Mouse (Mus musculus): Measurements from ENCODE around the gene Ankrd60. TPM values are rescaled to one million over a fixed set of nuclear protein-coding genes. Genes with fewer than 3 reads are reported as not detected.

Ankrd60 gene
- not detected in 2 replicates for polyA plus RNA-seq (2012; rRNA removed)

DNA sequence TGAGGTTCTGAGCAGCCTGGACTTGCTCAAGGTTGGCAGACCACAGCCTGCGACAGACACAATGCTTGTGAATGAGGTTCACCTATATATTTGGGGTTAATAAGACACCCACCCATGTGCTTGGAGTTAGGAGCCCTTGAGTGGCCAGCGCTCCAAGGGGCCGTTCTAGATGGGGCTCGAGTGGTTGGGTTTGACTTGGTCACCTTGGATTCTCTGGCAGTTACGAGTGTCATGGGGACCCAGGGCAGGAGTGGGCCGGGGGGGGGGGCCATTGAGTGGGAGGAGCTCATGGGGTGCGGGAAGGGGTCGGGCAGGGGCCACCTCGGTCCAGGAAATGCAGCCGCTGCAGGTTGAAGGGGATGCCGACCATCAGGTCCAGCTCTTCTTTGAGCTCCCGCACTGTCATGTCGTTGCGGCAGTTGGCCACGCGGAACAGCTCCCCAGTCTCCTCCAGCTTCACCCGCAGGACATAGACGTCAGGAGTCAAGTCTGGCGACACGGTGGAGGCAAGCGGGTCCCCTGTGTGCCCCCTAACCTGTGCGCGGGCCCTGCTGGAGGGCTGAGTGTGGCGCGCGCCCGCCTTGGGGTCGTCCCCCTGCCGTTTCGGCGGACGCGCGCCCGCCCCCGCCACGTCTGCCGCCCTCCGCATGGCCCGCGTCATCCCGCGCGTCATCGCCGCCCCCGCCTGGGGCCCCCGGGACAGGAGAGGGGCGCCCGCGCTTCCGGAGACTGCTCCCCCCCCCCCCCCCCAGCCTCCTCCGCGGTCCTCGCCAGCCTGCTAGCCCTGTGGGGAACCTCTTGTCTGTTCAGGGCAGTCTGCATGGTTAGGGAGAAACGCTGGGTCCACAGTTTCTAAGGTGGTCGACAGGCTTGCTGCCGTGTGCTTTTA is at the start of gene Ankrd60:
Gene Ankrd60, minus strand, starts transcription at position 697 of the 889 bp plus-strand sequence.

DNA sequence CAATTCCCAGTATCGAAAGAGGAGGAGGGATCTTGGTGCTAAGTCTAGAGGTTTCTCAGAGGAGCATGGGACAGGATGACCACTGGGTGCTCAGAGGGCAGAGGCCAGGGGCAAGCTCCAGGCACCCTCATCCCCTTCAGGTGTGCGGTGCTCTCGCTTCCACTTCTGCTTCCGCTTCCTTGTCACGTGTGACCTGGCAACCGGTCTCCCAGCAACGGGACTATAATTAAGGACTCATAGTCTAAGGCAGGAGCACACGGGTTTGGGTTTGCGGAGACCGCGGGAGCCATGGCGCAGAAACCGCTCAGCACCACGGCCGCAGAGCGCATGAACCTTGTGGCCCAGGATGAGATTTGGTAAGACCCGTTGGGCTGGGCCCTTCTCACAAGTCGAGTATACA is 55.8 kb downstream of the Ankrd60 start, which contains the start of gene 1700021F07Rik:
Gene 1700021F07Rik, plus strand, starts transcription at position 211 of the 400 bp plus-strand sequence.

Other genes with a start within 250 kb of the Ankrd60 start
- gene 1700021F07Rik, start 55.8 kb downstream of the Ankrd60 start, polyA plus RNA-seq (2012; rRNA removed): not detected in 2 replicates
- gene Rab22a, start 81.4 kb upstream of the Ankrd60 start, polyA plus RNA-seq (2012; rRNA removed): 19.8 and 22.7 TPM in 2 replicates
- 0.08 TPM in 1 of 2 replicates, not detected in the other for gene 1700010B08Rik, start 141.1 kb upstream of the Ankrd60 start, polyA plus RNA-seq (2012; rRNA removed)
- 48.8 and 52.7 TPM in 2 replicates for gene Vapb, start 159.1 kb upstream of the Ankrd60 start, polyA plus RNA-seq (2012; rRNA removed)

All from central nervous system, embryonic 14 days (tissue).